Mouse (Mus musculus) brain, embryonic 14.5 days (tissue): ENCODE data around the gene Rpap1. TPM values are rescaled to one million over a fixed set of nuclear protein-coding genes. Genes with fewer than 3 reads are reported as not detected.
"Not testable (repeated sequence)": the region's sequence is repeated elsewhere in the genome, so short reads cannot be mapped to it uniquely, and the experiment has no call there.

Experiments used
- DNase-seq: peaks from one replicate; pipeline ENCODE4 v3.0.0-alpha.2; 2011; ENCODE audit warnings: low read depth
- CTCF ChIP-seq: fragments of 200-500 bp; IDR thresholded peaks from 2 replicates; pipeline ENCODE4 v1.5.1; 2012; ENCODE audit warnings: inconsistent platforms, mild to moderate bottlenecking, moderate library complexity, borderline replicate concordance; ENCODE audit not compliant: insufficient read depth, insufficient read length; ENCODE audit errors: extremely low read depth
- POLR2A ChIP-seq: fragments of 200-500 bp; IDR thresholded peaks from 2 replicates; pipeline ENCODE4 v1.6.1; 2012; ENCODE audit warnings: mild to moderate bottlenecking, inconsistent platforms, borderline replicate concordance; ENCODE audit not compliant: poor library complexity, insufficient read depth, insufficient read length, severe bottlenecking; ENCODE audit errors: extremely low read depth
- polyA plus RNA-seq: library from polyadenylated mRNA; depleted of rRNA; stranded (reverse); fragments of >200 nt; gene quantifications from 2 replicates; pipeline ENCODE4 v1.2.3, GENCODE M21; 2012; rRNA removed

Gene Rpap1
- polyA plus RNA-seq, 1 experiment: 24.7 TPM

DNA sequence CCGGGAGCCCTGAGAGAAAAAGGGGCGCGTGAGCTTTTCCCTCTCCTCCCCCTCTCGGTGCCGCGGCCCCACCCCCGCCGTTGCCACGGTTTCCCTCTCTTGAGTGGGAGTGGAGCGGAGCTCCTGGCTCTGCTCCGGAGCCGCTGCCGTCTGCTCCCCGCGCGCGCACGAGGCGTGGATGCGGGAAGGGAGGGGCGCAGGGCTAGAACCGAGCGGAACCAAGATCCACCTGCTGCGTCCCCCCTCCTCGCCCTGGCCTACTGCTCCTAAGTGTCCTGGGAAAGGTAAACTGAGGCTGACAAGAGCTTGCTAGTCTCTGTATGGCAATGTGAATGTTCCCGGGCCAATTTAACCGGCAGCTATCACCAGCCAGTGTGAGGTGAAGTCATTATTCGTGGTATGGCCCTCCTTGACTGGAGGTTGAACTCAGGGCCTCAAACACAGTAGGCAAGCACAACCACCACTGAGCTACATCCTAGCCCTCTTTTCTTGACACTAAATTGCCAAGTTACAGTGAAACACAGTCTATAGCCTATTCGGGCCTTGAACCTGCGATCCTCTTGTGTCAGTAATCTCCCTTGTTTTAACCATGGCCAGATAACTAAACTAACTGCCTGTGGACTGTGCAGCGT is 44.0 kb downstream of the Rpap1 start:
- DNase-seq: no peak
- TF ChIP-seq CTCF (no peak), POLR2A (no peak)

- TF ChIP-seq CTCF (no peak), POLR2A (no peak)
- peak; percentile 24 for DNase-seq
These were observed 44.7 kb downstream of the Rpap1 start for GRCm38 (mm10) chr2:119742461-119743175.

GRCm38 (mm10) chr2:119741581-119742411 is 45.5 kb downstream of the Rpap1 start, which contains the start of gene Itpka:
Itpka (plus strand) TSS chr2:119742337.
- 0 out of 2 replicates have a peak, but pooled peaks have one; percentile 25 for TF ChIP-seq POLR2A
- no peak for TF ChIP-seq CTCF
- peak; percentile 66 for DNase-seq

- no peak for DNase-seq
- TF ChIP-seq CTCF (no peak), POLR2A (no peak)
These were observed 46.8 kb downstream of the Rpap1 start for GRCm38 (mm10) chr2:119740567-119740966.

DNA sequence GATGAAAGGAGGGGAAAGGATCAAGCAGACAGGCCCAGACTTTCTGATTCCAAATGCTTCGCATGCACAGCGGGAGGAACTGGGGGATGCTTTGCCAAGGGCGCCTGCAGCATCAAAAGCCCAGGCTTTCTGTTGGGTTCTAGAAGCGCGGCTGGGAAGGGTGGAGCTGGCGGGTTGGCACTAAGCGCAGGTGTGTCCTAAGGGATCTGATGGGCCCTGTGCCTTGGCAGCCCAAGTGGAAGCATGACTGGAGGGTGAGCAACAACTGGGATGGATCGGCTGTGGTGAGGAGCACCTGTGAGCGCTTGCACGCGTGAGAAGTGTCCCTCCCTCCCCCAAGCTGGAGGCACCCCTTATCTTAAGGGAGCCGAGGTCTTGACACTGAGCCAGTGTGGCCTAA is 50.2 kb downstream of the Rpap1 start:
- TF ChIP-seq POLR2A: no peak
- no peak for TF ChIP-seq CTCF
- DNase-seq: no peak

DNA sequence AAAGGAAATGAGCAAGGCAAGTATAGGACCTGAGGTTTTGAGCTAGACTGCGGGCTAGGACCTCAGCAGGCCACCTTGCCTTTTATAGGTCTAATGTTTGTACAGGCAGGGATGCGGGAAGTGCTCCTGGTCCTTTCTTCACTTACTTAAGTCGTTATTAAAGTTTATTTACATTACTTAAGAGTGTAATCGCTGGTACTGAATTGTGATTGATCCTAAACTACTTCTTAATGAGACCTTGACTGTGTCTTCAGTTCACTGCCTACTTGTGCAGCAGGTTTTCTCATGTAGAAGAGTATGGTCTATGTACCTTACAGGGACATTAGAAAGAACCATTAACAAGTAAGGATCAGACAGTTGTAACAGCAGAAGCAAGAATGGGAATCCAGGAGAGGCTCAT is 56.6 kb downstream of the Rpap1 start:
- TF ChIP-seq POLR2A (no peak), CTCF (no peak)
- DNase-seq: no peak

- no peak for DNase-seq
- no peak for TF ChIP-seq CTCF
- no peak for TF ChIP-seq POLR2A
These were observed 59.4 kb downstream of the Rpap1 start for GRCm38 (mm10) chr2:119727762-119728416.

GRCm38 (mm10) chr2:119721070-119721469 is 66.3 kb downstream of the Rpap1 start:
- no peak for TF ChIP-seq CTCF
- TF ChIP-seq POLR2A: no peak
- no peak for DNase-seq

DNA sequence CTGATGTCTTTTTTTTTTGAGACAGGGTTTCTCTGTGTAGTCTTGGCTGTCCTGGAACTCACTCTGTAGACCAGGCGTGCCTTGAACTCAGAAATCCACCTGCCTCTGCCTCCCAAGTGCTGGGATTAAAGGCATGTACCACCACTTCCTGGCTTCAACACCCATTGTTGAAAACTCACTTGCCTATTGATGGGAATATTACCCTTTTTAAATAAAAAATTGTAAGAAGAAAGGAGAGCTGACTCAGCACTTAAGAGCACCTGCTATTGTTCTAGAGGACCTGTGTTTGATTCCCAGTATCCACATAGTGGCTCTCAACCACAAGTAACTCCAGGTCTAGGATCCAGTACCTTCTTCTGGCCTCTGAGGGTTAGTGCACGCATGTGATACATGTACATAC is 71.5 kb downstream of the Rpap1 start:
- not testable (repeated sequence) for DNase-seq

Other genes with a start within 250 kb of the Rpap1 start
- gene Exd1, start 239.9 kb downstream of the Rpap1 start, polyA plus RNA-seq: 0.32 and 0.44 TPM in 2 replicates
- gene Chp1, start 239.8 kb downstream of the Rpap1 start, polyA plus RNA-seq: 63.6 and 67.7 TPM in 2 replicates
- gene Nusap1, start 169.2 kb downstream of the Rpap1 start, polyA plus RNA-seq: 14.7 and 19.5 TPM in 2 replicates
- 6.6 and 12.6 TPM in 2 replicates for gene Oip5, start 169.1 kb downstream of the Rpap1 start, polyA plus RNA-seq
- gene Ndufaf1, start 124.7 kb downstream of the Rpap1 start, polyA plus RNA-seq: 11.9 and 14.3 TPM in 2 replicates
- 32.2 and 47.3 TPM in 2 replicates for gene Rtf1, start 112.5 kb downstream of the Rpap1 start, polyA plus RNA-seq
- 0.42 and 0.68 TPM in 2 replicates for gene Itpka, start 45.2 kb downstream of the Rpap1 start, polyA plus RNA-seq
- 3.3 and 3.8 TPM in 2 replicates for gene Ltk, start 27.1 kb downstream of the Rpap1 start, polyA plus RNA-seq
- 33.0 and 40.9 TPM in 2 replicates for gene Tyro3, start 10.2 kb upstream of the Rpap1 start, polyA plus RNA-seq
- gene Mga, start 109.7 kb upstream of the Rpap1 start, polyA plus RNA-seq: 22.7 and 31.0 TPM in 2 replicates
- 30.4 and 42.5 TPM in 2 replicates for gene Mapkbp1, start 185.2 kb upstream of the Rpap1 start, polyA plus RNA-seq
- gene Jmjd7, start 239.9 kb upstream of the Rpap1 start, polyA plus RNA-seq: 16.6 and 23.5 TPM in 2 replicates
- gene Gm28042, start 240.0 kb upstream of the Rpap1 start, polyA plus RNA-seq: 24.3 and 29.6 TPM in 2 replicates
- 26.3 and 28.7 TPM in 2 replicates for gene Pla2g4b, start 245.9 kb upstream of the Rpap1 start, polyA plus RNA-seq